Mouse (Mus musculus): ENCODE measurements around the gene Bcas3. TPM values are rescaled to one million over a fixed set of nuclear protein-coding genes. Genes with fewer than 3 reads are reported as not detected.

The Bcas3 gene
- polyA plus RNA-seq, 1 experiment from 2014 or later: 13.6 TPM

- Histone ChIP-seq H3K4me2 (ENCODE audit: low read depth, low read length) (no peak overlapping the region), H3K27ac (ENCODE audit: low read depth) (no peak overlapping the region), H3K9ac (replicated peaks) (no peak overlapping the region), H3K27me3 (ENCODE audit: insufficient read depth, low read length) (no peaks in the 10 kb centered on the region), H3K36me3 (replicated peaks; ENCODE audit: insufficient read depth, low read length) (no peaks in the 10 kb centered on the region), H3K4me3 (ENCODE audit: low read depth, low read length) (no peak overlapping the region), H3K4me1 (ENCODE audit: insufficient read depth) (no peaks in the 10 kb centered on the region), H3K9me3 (ENCODE audit: low read length) (no peaks in the 10 kb centered on the region)
- WGBS (ENCODE audit: insufficient replicate concordance): 38% methylated on average over 3 of the region's 3 CpGs
- ATAC-seq: no peak
- no peak for DNase-seq
- TF ChIP-seq CTCF (IDR thresholded peaks at IDR 0.05; ENCODE audit: low read depth): peak; percentile 79
- TF ChIP-seq EP300 (IDR thresholded peaks at IDR 0.05; ENCODE audit: low read depth): peak; percentile 27; the same call in 1 of the 2 replicates
Measured at GRCm38 (mm10) chr11:85518025-85518756, 165.2 kb downstream of the Bcas3 start.

DNA sequence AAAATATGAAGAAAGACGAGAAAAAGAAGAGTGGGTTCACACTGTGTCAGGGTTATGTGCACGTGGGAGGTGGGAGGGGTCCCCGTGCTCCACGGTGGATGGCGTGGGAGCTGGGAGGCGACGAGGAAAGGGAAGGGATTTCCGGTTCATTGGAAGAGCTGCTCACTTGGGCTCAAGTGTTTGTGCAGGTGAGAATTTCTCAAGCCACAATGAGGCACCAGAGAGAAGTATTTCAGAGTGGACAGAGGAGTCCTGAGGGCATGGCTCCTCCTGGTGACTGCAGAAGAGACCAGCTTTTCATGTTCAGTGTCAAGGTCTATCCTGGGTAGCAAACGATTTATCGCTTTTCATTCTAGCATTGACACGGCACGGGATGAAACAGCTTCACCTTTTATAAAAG lies 167.3 kb downstream of the Bcas3 start:
- 84% methylated on average over 12 of the region's 12 CpGs for WGBS (ENCODE audit: insufficient replicate concordance)
- no peak for DNase-seq
- Histone ChIP-seq H3K4me3 (ENCODE audit: low read depth, low read length) (no peak overlapping the region), H3K9ac (replicated peaks) (no peak overlapping the region), H3K27ac (ENCODE audit: low read depth) (no peak overlapping the region), H3K4me1 (ENCODE audit: insufficient read depth) (peaks cover 4% of the 10 kb centered on the region; the same call in 1 of the 2 replicates), H3K36me3 (replicated peaks; ENCODE audit: insufficient read depth, low read length) (no peaks in the 10 kb centered on the region), H3K27me3 (ENCODE audit: insufficient read depth, low read length) (0 out of 2 replicates have a peak, but pooled peaks cover 4% of the 10 kb centered on the region), H3K9me3 (ENCODE audit: low read length) (no peaks in the 10 kb centered on the region), H3K4me2 (ENCODE audit: low read depth, low read length) (no peak overlapping the region)
- ATAC-seq: no peak
- TF ChIP-seq CTCF (IDR thresholded peaks at IDR 0.05; ENCODE audit: low read depth) (peak; percentile 28; the same call in 1 of the 2 replicates), EP300 (IDR thresholded peaks at IDR 0.05; ENCODE audit: low read depth) (no peak)

DNA sequence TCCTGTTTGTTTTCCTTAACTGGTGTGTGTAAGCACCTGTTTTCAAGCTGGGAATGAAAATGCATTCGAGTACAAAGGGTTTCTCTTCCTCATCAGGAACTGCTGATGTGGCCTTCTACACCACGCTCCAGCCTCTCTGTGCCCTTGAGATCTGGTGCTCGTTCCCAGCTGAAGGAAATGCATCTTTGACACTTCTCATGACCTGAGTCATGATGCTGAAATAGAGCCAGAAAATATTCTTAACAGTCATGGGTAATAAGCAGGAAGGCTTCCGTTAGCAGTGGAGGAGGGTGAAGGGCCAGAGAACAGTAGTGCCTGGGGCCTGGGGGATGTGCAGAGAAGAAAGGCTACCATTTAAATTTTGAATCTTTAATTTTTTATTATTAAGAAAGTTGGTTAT lies 168.0 kb downstream of the Bcas3 start:
- Histone ChIP-seq H3K27ac (ENCODE audit: low read depth) (no peak overlapping the region), H3K4me2 (ENCODE audit: low read depth, low read length) (no peak overlapping the region), H3K4me1 (ENCODE audit: insufficient read depth) (peaks cover 4% of the 10 kb centered on the region; the same call in 1 of the 2 replicates), H3K4me3 (ENCODE audit: low read depth, low read length) (no peak overlapping the region), H3K9me3 (ENCODE audit: low read length) (no peaks in the 10 kb centered on the region), H3K36me3 (replicated peaks; ENCODE audit: insufficient read depth, low read length) (no peaks in the 10 kb centered on the region), H3K9ac (replicated peaks) (no peak overlapping the region), H3K27me3 (ENCODE audit: insufficient read depth, low read length) (0 out of 2 replicates have a peak, but pooled peaks cover 4% of the 10 kb centered on the region)
- WGBS (ENCODE audit: insufficient replicate concordance): 63% methylated on average over 4 of the region's 4 CpGs
- ATAC-seq (peak; percentile 57), DNase-seq (no peak)
- no peak for TF ChIP-seq CTCF (IDR thresholded peaks at IDR 0.05; ENCODE audit: low read depth)
- peak; percentile 78 for TF ChIP-seq EP300 (IDR thresholded peaks at IDR 0.05; ENCODE audit: low read depth)

DNA sequence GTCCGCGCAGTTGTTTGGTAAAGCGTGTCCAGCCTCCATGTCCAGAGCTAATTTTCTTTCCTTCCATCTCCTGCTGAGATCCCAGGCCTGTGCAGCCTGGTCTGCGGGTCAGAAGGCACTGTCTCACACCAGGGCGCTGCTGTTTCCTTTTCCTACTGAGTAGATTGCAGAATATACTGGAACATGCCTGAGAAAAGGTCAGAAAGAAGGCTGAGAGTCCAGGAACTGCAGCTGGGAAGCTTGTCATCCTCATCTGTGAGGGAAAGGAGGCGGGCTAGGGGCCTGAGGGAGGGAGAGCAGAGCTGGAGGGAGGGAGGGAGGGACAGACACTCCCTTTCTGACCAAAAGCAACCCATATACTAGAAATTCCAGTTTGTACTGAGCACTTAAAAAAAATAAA lies 170.7 kb downstream of the Bcas3 start:
- Histone ChIP-seq H3K9me3 (ENCODE audit: low read length) (no peaks in the 10 kb centered on the region), H3K4me1 (ENCODE audit: insufficient read depth) (peaks cover 6% of the 10 kb centered on the region; the same call in 1 of the 2 replicates), H3K4me2 (ENCODE audit: low read depth, low read length) (peak overlapping the region; percentile 47), H3K27me3 (ENCODE audit: insufficient read depth, low read length) (0 out of 2 replicates have a peak, but pooled peaks cover 4% of the 10 kb centered on the region), H3K9ac (replicated peaks) (no peak overlapping the region), H3K4me3 (ENCODE audit: low read depth, low read length) (no peak overlapping the region), H3K36me3 (replicated peaks; ENCODE audit: insufficient read depth, low read length) (no peaks in the 10 kb centered on the region), H3K27ac (ENCODE audit: low read depth) (peak overlapping the region; percentile 52; the same call in 1 of the 2 replicates)
- TF ChIP-seq EP300 (IDR thresholded peaks at IDR 0.05; ENCODE audit: low read depth) (no peak), CTCF (IDR thresholded peaks at IDR 0.05; ENCODE audit: low read depth) (no peak)
- DNase-seq: no peak
- ATAC-seq: peak; percentile 47; the same call in 1 of the 2 replicates
- 68% methylated on average over 6 of the region's 6 CpGs for WGBS (ENCODE audit: insufficient replicate concordance)

DNA sequence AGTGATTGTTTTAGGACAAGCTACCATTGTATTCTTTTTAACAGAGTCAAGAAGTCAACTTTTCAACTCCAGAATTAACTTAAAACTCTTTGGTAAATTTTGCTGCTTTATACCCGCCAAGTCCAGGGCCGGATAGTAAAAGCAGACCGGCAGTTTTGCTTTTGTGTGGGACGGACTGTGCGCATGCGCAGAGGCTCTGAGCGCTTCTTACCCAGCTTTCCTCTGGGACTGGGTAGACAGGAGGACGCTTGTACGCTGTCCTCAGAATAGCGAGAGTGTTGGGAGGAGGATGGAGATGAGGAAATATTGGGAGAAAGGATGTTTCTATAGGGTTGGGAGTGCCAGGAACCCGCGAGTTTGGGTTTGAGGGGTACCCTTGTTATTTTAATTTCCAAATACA lies 171.2 kb downstream of the Bcas3 start:
- Histone ChIP-seq H3K9ac (replicated peaks) (no peak overlapping the region), H3K4me2 (ENCODE audit: low read depth, low read length) (peak overlapping the region; percentile 47), H3K27ac (ENCODE audit: low read depth) (peak overlapping the region; percentile 64), H3K36me3 (replicated peaks; ENCODE audit: insufficient read depth, low read length) (no peaks in the 10 kb centered on the region), H3K4me1 (ENCODE audit: insufficient read depth) (peaks cover 6% of the 10 kb centered on the region; the same call in 1 of the 2 replicates), H3K4me3 (ENCODE audit: low read depth, low read length) (0 out of 2 replicates have a peak overlapping the region, but pooled peaks have one; percentile 9), H3K9me3 (ENCODE audit: low read length) (no peaks in the 10 kb centered on the region), H3K27me3 (ENCODE audit: insufficient read depth, low read length) (0 out of 2 replicates have a peak, but pooled peaks cover 4% of the 10 kb centered on the region)
- no peak for ATAC-seq
- no peak for TF ChIP-seq CTCF (IDR thresholded peaks at IDR 0.05; ENCODE audit: low read depth)
- DNase-seq: peak; percentile 55
- 35% methylated on average over 12 of the region's 12 CpGs for WGBS (ENCODE audit: insufficient replicate concordance)

GRCm38 (mm10) chr11:85524841-85525500 lies 172.0 kb downstream of the Bcas3 start:
- peak overlapping the region; percentile 64 for H3K27ac ChIP-seq (ENCODE audit: low read depth)
- DNase-seq: peak; percentile 40

More at GRCm38 (mm10) chr11:85524841-85525500, 172.0 kb downstream of the Bcas3 start:
- H3K9me3 ChIP-seq (ENCODE audit: low read length): no peaks in the 10 kb centered on the region
- ATAC-seq: peak; percentile 25
- no peak overlapping the region for H3K9ac ChIP-seq (replicated peaks)
- no peak overlapping the region for H3K4me3 ChIP-seq (ENCODE audit: low read depth, low read length)
- TF ChIP-seq EP300 (IDR thresholded peaks at IDR 0.05; ENCODE audit: low read depth) (no peak; the same call in 1 of the 2 replicates), CTCF (IDR thresholded peaks at IDR 0.05; ENCODE audit: low read depth) (no peak)
- 0 out of 2 replicates have a peak, but pooled peaks cover 4% of the 10 kb centered on the region for H3K27me3 ChIP-seq (ENCODE audit: insufficient read depth, low read length)
- H3K4me2 ChIP-seq (ENCODE audit: low read depth, low read length): peak overlapping the region; percentile 47; the same call in 1 of the 2 replicates
- no peaks in the 10 kb centered on the region for H3K36me3 ChIP-seq (replicated peaks; ENCODE audit: insufficient read depth, low read length)
- 36% methylated on average over 16 of the region's 16 CpGs for WGBS (ENCODE audit: insufficient replicate concordance)
- H3K4me1 ChIP-seq (ENCODE audit: insufficient read depth): peaks cover 8% of the 10 kb centered on the region; the same call in 1 of the 2 replicates
